Mouse (Mus musculus): ENCODE data around the gene Gm2115.

- TF ChIP-seq CTCF (IDR thresholded peaks at IDR 0.05): no peak
- TF ChIP-seq POLR2A (IDR thresholded peaks at IDR 0.05; ENCODE audit: insufficient read depth, low read depth, low read length): no peak
These were observed 28.6 kb downstream of the Gm2115 start for GRCm38 (mm10) chr7:84557332-84557731.
